ENCODE assay signal across 25 mouse cellular contexts in the genomic region with DNA sequence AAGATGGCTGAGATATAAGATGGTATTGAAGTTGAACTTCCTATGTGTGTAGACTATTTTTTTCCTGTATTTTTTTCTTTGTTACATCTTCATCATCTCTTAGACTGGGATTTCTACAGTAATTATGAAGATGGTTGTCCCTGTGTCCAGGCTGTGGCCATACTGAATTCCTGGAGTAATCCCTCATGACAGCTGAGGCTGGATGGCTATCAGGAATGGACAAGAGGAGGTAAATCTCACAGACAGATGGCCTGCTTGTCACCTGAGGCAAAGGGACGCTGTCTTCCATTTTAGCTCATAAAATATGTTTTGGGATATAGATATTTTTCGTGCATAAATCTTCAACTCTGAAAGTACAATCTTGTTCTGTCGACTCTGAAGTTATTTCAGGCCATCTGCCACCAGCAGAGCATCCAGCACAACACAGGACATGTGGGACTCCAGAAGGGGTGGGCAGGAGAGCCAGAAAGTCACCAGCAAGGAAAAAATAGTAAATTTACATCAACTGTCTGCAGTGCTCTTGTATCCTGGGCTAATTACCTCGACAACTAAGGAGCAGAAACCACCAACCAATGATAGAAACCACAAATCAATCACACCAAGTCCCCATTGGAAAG. TPM values are rescaled to one million over a fixed set of nuclear protein-coding genes. Genes with fewer than 3 reads are reported as not detected.
"Had no signal": no experiment of that assay in that cellular context is flagged by ENCODE, and none has a peak within 500 bp of the region (broad histone marks: within the 10 kb centered on the region; RNA-seq: fewer than 3 reads in every experiment).

No protein-coding gene starts in this region.

- H3K4me1 ChIP-seq: intestine, embryonic 15.5 days; limb, embryonic 12.5 days; liver, embryonic 13.5 days; lung, embryonic 15.5 days; megakaryocyte, embryonic 14.5 days had no signal

- H3K4me2 ChIP-seq: intestine, embryonic 15.5 days; limb, embryonic 12.5 days; liver, embryonic 13.5 days; lung, embryonic 15.5 days; midbrain, embryonic 12.5 days; neural tube, embryonic 15.5 days had no signal

- DNase-seq: kidney, adult 18-20 months; kidney, postnatal 10 days; liver; liver, embryonic 13.5 days; liver, postnatal 0 days; lung, postnatal 14 days; right cerebral cortex, postnatal 4 days; spleen, adult 18-20 months; thymus, adult 18-20 months; thymus, postnatal 14 days had no signal

- H3K9me3 ChIP-seq: intestine, embryonic 15.5 days; limb, embryonic 12.5 days; liver, embryonic 13.5 days; lung, embryonic 15.5 days; neural tube, embryonic 15.5 days had no signal

- H3K4me3 ChIP-seq: intestine, embryonic 15.5 days; left cerebral cortex, adult 2 months; limb, embryonic 12.5 days; liver, embryonic 13.5 days; lung, embryonic 15.5 days; megakaryocyte, embryonic 14.5 days; midbrain, embryonic 12.5 days; neural tube, embryonic 15.5 days had no signal

- H3K27ac ChIP-seq: intestine, embryonic 15.5 days; left cerebral cortex, adult 2 months; limb, embryonic 12.5 days; liver, embryonic 13.5 days; lung, embryonic 15.5 days; macrophage; midbrain, embryonic 12.5 days; neural tube, embryonic 15.5 days had no signal

- H3K9ac ChIP-seq: intestine, embryonic 15.5 days; limb, embryonic 12.5 days; liver, embryonic 13.5 days; liver, postnatal 0 days; lung, embryonic 15.5 days; midbrain, embryonic 12.5 days; neural tube, embryonic 15.5 days had no signal

- H3K27me3 ChIP-seq: intestine, embryonic 15.5 days; limb, embryonic 12.5 days; liver, embryonic 13.5 days; lung, embryonic 15.5 days; megakaryocyte, embryonic 14.5 days; midbrain, embryonic 12.5 days; neural tube, embryonic 15.5 days had no signal

- H3K36me3 ChIP-seq: intestine, embryonic 15.5 days; limb, embryonic 12.5 days; liver, embryonic 13.5 days; lung, embryonic 15.5 days; midbrain, embryonic 12.5 days; neural tube, embryonic 15.5 days had no signal

- ATAC-seq: intestine, embryonic 15.5 days; liver, postnatal 0 days had no signal

RNA-seq across cellular contexts. Expression of a gene that starts 14.1 kb away (rescaled TPM):
- total RNA-seq: left cerebral cortex, adult 2 months; left cerebral cortex, postnatal 14 days; midbrain, postnatal 0 days had no signal
- polyA plus RNA-seq: intestine, embryonic 15.5 days; kidney, embryonic 14.5 days; large intestine, adult 2 months; limb, embryonic 12.5 days; liver, embryonic 13.5 days; liver, postnatal 0 days; lung, embryonic 15.5 days; macrophage; midbrain, embryonic 12.5 days; midbrain, postnatal 0 days; neural tube, embryonic 11.5 days; neural tube, embryonic 15.5 days; stomach, embryonic 14.5 days; urinary bladder, adult 2 months had no signal
